Mouse (Mus musculus): ENCODE measurements around the gene Asphd1.

DNA sequence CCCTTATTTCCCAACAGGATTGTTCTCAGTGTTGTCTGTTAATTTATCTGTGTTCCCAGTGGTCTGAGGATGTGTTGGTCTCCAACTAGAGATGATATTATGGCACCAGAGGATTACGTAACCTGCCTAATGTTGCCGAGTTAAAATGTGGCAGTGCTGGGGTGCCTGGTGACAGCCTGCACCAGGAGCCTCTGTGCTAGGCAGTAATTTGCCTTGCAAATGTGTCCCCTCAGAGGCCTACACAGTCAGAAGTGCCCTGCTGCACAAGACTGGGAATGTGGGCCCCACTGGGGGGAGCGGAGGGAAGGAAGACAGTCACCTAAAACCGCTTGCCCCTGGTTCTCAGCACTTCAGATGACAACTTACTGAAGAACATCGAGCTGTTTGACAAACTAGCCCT, 7.6 kb downstream of the Asphd1 start:
- TF ChIP-seq CTCF (IDR thresholded peaks at IDR 0.05), result no peak
- no peak for TF ChIP-seq POLR2A (IDR thresholded peaks at IDR 0.05; ENCODE audit: insufficient read depth, low read depth, low read length)
